Mouse (Mus musculus): Measurements from ENCODE around the gene P3h1. TPM values are rescaled to one million over a fixed set of nuclear protein-coding genes. Genes with fewer than 3 reads are reported as not detected.

Gene P3h1
- polyA plus RNA-seq, 1 experiment from 2014 or later: 22.4 TPM

DNA sequence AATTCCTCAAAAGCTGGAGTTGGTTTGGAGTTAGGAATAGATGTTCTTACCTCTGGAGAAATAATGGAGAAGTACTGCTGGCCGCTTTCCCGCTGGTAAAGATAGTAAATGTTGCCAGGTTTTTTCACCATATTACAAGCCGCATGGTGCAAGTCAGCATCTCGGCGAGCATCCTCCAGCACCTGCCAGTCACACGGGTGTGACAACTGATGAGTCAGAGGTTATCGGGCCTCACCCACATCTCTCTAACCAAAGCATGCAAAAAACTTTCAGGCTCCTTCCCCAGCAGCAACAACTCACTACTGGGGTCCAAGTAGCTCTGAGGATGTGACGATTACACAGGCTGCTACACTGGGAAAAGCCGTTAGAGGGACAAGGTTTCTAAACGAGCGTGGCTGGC, 6.0 kb upstream of the P3h1 start:
- H3K4me3 ChIP-seq (ENCODE audit: low read length): no peak overlapping the region
- H3K27ac ChIP-seq (ENCODE audit: low read length): no peak overlapping the region
- H3K36me3 ChIP-seq (ENCODE audit: control insufficient read depth, insufficient read depth, low read length): peaks cover 17% of the 10 kb centered on the region
- WGBS: 92% methylated on average over 11 of the region's 11 CpGs
- H3K9ac ChIP-seq (ENCODE audit: low read depth, low read length): no peak overlapping the region
- H3K4me2 ChIP-seq (ENCODE audit: low read depth, low read length): no peak overlapping the region
- ATAC-seq: no peak
- H3K4me1 ChIP-seq (ENCODE audit: control insufficient read depth, insufficient read depth, low read length): peaks cover 5% of the 10 kb centered on the region; the same call in 1 of the 2 replicates
- no peaks in the 10 kb centered on the region for H3K27me3 ChIP-seq (replicated peaks; ENCODE audit: control insufficient read depth, insufficient read depth, low read length)
- H3K9me3 ChIP-seq (ENCODE audit: control insufficient read depth, low read length): no peaks in the 10 kb centered on the region

DNA sequence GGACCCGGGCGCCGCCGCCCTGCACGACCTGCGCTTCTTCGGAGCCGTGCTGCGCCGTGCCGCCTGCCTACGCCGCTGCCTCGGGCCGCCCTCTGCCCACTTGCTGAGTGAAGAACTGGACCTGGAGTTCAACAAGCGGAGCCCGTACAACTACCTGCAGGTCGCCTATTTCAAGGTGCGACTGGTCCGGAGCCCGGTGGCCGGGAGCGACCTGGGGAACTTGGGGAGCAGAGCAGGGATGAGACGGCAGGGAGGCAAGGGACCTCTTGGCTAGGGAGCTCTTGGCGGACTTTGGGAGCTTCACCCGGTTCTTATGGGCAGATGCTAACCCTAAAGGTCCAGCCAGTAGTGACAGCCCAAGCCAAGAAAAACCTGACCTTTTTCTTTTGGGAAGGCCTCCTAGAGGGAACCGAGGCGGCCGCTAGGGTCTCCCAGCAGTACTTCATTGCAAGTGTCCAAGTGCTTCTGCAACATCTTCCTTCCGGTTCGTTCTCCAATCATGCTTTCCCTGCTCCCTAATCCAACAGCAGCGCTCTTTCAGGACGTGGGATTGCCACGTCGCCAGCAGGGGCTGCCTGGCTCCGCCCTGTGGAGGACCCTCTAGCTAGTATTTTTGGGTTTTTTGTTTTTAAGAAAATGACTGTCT, 664 bp downstream of the P3h1 start:
- H3K36me3 ChIP-seq (ENCODE audit: control insufficient read depth, insufficient read depth, low read length): no peaks in the 10 kb centered on the region
- peak overlapping the region; percentile 57 for H3K27ac ChIP-seq (ENCODE audit: low read length)
- peak overlapping the region; percentile 82 for H3K9ac ChIP-seq (ENCODE audit: low read depth, low read length)
- peaks cover 13% of the 10 kb centered on the region for H3K4me1 ChIP-seq (ENCODE audit: control insufficient read depth, insufficient read depth, low read length)
- peak overlapping the region; percentile 92 for H3K4me2 ChIP-seq (ENCODE audit: low read depth, low read length)
- ATAC-seq: peak; percentile 57
- no peaks in the 10 kb centered on the region for H3K9me3 ChIP-seq (ENCODE audit: control insufficient read depth, low read length)
- under 1% methylated on average over 36 of the region's 36 CpGs for WGBS
- no peaks in the 10 kb centered on the region for H3K27me3 ChIP-seq (replicated peaks; ENCODE audit: control insufficient read depth, insufficient read depth, low read length)
- H3K4me3 ChIP-seq (ENCODE audit: low read length): peak overlapping the region; percentile 92

DNA sequence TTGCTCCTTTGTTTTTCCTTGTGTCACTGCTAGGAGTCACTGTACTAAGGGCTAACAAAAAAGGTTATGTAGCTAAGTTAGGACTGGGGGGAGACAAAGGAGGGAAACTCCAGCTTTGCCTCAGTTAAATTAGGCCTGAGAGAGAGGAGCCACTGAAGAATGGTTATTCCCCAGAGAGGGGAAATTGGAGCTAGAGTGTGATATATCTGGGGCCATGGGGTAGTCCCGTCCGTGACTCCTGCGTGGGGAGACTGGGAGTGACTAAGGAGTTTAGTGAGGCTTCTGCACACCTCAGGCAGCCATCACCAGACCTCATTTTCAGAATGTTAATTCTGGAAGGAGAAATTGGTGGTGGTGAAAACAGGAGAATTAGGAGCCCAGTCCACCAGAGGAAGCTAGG, 1.6 kb downstream of the P3h1 start:
- peak overlapping the region; percentile 92 for H3K4me2 ChIP-seq (ENCODE audit: low read depth, low read length)
- H3K9me3 ChIP-seq (ENCODE audit: control insufficient read depth, low read length): no peaks in the 10 kb centered on the region
- H3K4me3 ChIP-seq (ENCODE audit: low read length): peak overlapping the region; percentile 92
- H3K36me3 ChIP-seq (ENCODE audit: control insufficient read depth, insufficient read depth, low read length): no peaks in the 10 kb centered on the region
- peaks cover 14% of the 10 kb centered on the region for H3K4me1 ChIP-seq (ENCODE audit: control insufficient read depth, insufficient read depth, low read length)
- no peaks in the 10 kb centered on the region for H3K27me3 ChIP-seq (replicated peaks; ENCODE audit: control insufficient read depth, insufficient read depth, low read length)
- WGBS: 78% methylated on average over 3 of the region's 3 CpGs
- H3K27ac ChIP-seq (ENCODE audit: low read length): no peak overlapping the region
- ATAC-seq: no peak
- peak overlapping the region; percentile 82 for H3K9ac ChIP-seq (ENCODE audit: low read depth, low read length)

DNA sequence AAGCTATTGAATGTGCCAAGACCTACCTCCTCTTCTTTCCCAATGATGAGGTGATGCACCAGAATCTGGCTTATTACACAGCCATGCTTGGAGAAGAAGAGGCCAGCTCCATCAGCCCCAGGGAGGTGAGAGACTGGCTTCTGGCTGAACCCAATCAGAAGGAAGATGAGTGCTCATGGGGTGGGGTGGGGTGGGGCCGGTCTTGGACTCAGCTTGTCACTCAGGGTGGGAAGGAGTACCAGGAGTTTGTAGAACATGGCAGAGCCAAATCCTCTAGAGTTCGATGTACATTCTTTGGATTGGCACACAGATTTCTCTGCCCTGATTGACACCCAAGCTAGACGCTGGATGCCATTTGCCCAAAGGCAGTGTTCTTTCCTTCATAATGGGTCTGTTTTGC, 5.9 kb downstream of the P3h1 start:
- H3K36me3 ChIP-seq (ENCODE audit: control insufficient read depth, insufficient read depth, low read length): 0 out of 2 replicates have a peak, but pooled peaks cover 2% of the 10 kb centered on the region

DNA sequence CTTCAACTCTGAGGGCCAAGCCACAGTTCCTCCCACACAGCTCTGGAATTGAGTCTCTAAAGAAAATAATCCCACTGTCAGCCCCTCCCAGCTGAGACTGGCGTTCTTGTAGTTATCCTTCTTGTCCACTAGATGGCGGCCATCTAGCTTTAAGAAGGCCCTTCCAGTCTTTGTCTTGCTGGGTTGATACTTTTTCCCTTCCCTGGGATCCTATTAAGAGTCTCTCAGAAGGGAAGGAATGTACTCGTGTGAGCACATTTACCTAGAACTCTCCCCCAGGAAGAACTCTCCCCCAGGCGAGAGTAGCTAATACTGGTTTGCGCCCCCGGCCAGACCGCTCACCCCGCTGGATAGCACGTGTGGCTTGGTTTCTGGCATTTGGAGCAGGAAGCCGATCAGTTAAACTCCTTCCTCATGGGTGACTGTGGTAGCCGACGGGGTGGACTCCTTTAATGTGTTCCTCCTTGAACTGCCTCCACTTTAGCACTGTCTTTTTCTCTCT, 6.5 kb downstream of the P3h1 start:
- Histone ChIP-seq H3K4me1 (ENCODE audit: control insufficient read depth, insufficient read depth, low read length) (peaks cover 4% of the 10 kb centered on the region), H3K4me2 (ENCODE audit: low read depth, low read length) (no peak overlapping the region), H3K9ac (ENCODE audit: low read depth, low read length) (peak overlapping the region; percentile 38; the same call in 1 of the 2 replicates), H3K4me3 (ENCODE audit: low read length) (no peak overlapping the region), H3K27ac (ENCODE audit: low read length) (no peak overlapping the region), H3K9me3 (ENCODE audit: control insufficient read depth, low read length) (no peaks in the 10 kb centered on the region), H3K27me3 (replicated peaks; ENCODE audit: control insufficient read depth, insufficient read depth, low read length) (no peaks in the 10 kb centered on the region), H3K36me3 (ENCODE audit: control insufficient read depth, insufficient read depth, low read length) (0 out of 2 replicates have a peak, but pooled peaks cover 2% of the 10 kb centered on the region)
- ATAC-seq: peak; percentile 72
- WGBS: 42% methylated on average over 12 of the region's 12 CpGs

More for the DNA sequence above, 5.9 kb downstream of the P3h1 start:
- ATAC-seq: no peak
- Histone ChIP-seq H3K4me1 (ENCODE audit: control insufficient read depth, insufficient read depth, low read length) (peaks cover 7% of the 10 kb centered on the region), H3K4me3 (ENCODE audit: low read length) (no peak overlapping the region), H3K27me3 (replicated peaks; ENCODE audit: control insufficient read depth, insufficient read depth, low read length) (no peaks in the 10 kb centered on the region), H3K27ac (ENCODE audit: low read length) (no peak overlapping the region), H3K4me2 (ENCODE audit: low read depth, low read length) (no peak overlapping the region), H3K9ac (ENCODE audit: low read depth, low read length) (no peak overlapping the region), H3K9me3 (ENCODE audit: control insufficient read depth, low read length) (no peaks in the 10 kb centered on the region)
- 83% methylated on average over 3 of the region's 3 CpGs for WGBS

DNA sequence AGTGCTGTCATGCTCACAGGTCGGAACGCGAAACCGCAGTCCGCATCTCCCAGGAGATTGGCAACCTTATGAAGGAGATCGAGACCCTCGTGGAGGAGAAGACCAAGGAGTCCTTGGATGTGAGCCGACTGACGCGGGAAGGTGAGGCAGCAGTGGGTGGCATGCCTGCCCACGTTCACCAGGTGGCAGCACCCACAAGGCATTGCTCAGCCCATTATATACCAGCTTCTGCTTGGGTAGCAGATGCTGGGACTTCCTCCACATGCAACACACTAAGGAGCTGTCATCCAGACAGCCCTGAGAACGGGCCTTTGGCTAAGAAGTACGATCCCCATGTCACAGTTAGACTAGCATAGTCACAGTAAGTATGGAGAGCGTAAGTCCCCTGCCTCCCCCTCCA, 8.9 kb downstream of the P3h1 start:
- Histone ChIP-seq H3K4me1 (ENCODE audit: control insufficient read depth, insufficient read depth, low read length) (0 out of 2 replicates have a peak, but pooled peaks cover 2% of the 10 kb centered on the region), H3K27me3 (replicated peaks; ENCODE audit: control insufficient read depth, insufficient read depth, low read length) (no peaks in the 10 kb centered on the region), H3K27ac (ENCODE audit: low read length) (no peak overlapping the region), H3K9ac (ENCODE audit: low read depth, low read length) (no peak overlapping the region), H3K4me2 (ENCODE audit: low read depth, low read length) (no peak overlapping the region), H3K36me3 (ENCODE audit: control insufficient read depth, insufficient read depth, low read length) (0 out of 2 replicates have a peak, but pooled peaks cover 2% of the 10 kb centered on the region), H3K4me3 (ENCODE audit: low read length) (no peak overlapping the region), H3K9me3 (ENCODE audit: control insufficient read depth, low read length) (no peaks in the 10 kb centered on the region)
- 91% methylated on average over 14 of the region's 14 CpGs for WGBS
- ATAC-seq: no peak

DNA sequence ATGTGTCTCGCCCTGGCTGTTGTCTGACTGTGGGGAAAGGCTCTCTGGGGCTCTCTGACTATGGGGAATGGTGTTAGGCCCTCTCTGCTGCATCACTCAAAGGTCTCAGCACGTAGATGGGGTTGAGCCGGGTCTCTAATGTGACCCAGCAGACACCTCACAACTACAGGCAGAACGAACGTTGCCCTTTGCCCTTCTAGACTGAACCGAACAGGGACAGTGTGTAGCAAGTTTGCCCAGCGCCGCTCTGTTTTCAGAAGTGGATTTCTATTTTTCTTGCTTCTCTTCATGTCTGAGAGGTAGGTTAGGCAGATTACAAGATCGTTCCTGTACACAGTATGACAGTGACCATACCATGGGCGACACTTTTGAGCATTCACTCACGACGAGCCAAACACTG, 9.9 kb downstream of the P3h1 start:
- no peak overlapping the region for H3K4me2 ChIP-seq (ENCODE audit: low read depth, low read length)
- 0 out of 2 replicates have a peak, but pooled peaks cover 2% of the 10 kb centered on the region for H3K4me1 ChIP-seq (ENCODE audit: control insufficient read depth, insufficient read depth, low read length)
- no peaks in the 10 kb centered on the region for H3K27me3 ChIP-seq (replicated peaks; ENCODE audit: control insufficient read depth, insufficient read depth, low read length)
- H3K36me3 ChIP-seq (ENCODE audit: control insufficient read depth, insufficient read depth, low read length): 0 out of 2 replicates have a peak, but pooled peaks cover 2% of the 10 kb centered on the region
- no peak overlapping the region for H3K9ac ChIP-seq (ENCODE audit: low read depth, low read length)
- H3K4me3 ChIP-seq (ENCODE audit: low read length): no peak overlapping the region
- ATAC-seq: no peak
- no peaks in the 10 kb centered on the region for H3K9me3 ChIP-seq (ENCODE audit: control insufficient read depth, low read length)
- WGBS: 86% methylated on average over 12 of the region's 12 CpGs
- H3K27ac ChIP-seq (ENCODE audit: low read length): no peak overlapping the region

DNA sequence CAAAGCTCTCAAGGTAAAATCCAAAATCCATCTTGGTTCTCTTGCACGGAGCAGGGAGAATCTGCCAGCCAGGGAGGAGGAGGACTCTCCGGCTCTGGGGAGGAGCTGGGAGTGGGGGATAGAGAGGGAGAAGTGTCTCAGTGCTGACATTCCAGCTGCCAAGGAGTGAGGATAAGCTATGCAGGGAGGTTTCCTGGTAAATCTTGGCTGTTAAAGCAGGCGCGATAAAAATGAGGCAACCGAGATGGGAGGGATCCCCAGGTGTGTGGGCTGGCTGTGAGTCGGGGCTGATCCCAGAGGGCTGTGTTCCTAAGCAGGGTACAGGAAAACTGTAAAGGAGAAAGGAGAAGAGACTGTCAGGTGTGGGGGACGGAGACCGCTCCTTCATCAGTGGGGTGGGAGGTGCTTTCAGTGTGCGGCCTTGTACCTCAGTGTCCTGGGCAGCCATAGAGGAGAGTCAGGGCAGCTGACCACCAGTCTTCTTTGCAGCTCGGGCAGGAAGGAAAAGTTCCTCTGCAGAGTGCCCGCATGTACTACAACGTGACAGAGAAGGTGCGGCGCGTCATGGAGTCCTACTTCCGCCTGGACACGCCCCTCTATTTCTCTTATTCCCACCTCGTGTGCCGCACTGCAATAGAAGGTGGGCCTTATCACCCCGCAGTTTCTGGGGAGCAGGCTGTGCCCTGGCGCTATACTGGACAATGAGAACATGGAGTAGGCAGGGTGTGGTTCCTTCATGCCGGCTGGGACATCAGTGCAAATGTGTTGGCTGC, 11.9 kb downstream of the P3h1 start:
- Histone ChIP-seq H3K27ac (ENCODE audit: low read length) (no peak overlapping the region), H3K9me3 (ENCODE audit: control insufficient read depth, low read length) (no peaks in the 10 kb centered on the region), H3K36me3 (ENCODE audit: control insufficient read depth, insufficient read depth, low read length) (0 out of 2 replicates have a peak, but pooled peaks cover 2% of the 10 kb centered on the region), H3K4me1 (ENCODE audit: control insufficient read depth, insufficient read depth, low read length) (no peaks in the 10 kb centered on the region), H3K4me3 (ENCODE audit: low read length) (no peak overlapping the region), H3K9ac (ENCODE audit: low read depth, low read length) (no peak overlapping the region), H3K27me3 (replicated peaks; ENCODE audit: control insufficient read depth, insufficient read depth, low read length) (no peaks in the 10 kb centered on the region), H3K4me2 (ENCODE audit: low read depth, low read length) (no peak overlapping the region)
- no peak; the same call in 1 of the 2 replicates for ATAC-seq
- 76% methylated on average over 22 of the region's 22 CpGs for WGBS

DNA sequence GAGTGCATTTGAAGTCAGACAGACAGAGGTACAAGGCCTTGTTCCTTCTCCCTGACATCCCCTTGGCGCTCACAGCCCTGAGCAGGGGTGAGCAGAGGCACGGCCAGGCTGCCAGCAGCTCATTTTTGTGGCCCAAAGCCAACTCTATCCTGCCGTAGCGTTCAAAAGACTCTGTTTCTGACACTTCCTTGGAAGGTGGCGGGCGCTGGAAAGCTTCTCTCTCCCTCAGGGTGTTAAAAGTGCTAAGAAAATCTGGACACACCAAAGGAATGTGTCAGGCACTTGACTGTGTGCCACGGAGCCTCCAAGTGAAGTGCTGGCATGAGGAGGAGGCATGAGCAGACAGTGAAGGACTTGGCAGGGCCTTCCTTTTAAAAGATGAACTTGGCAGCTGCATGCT, 12.8 kb downstream of the P3h1 start:
- Histone ChIP-seq H3K4me2 (ENCODE audit: low read depth, low read length) (no peak overlapping the region), H3K4me1 (ENCODE audit: control insufficient read depth, insufficient read depth, low read length) (no peaks in the 10 kb centered on the region), H3K9ac (ENCODE audit: low read depth, low read length) (no peak overlapping the region), H3K4me3 (ENCODE audit: low read length) (no peak overlapping the region), H3K27ac (ENCODE audit: low read length) (0 out of 2 replicates have a peak overlapping the region, but pooled peaks have one; percentile 28), H3K9me3 (ENCODE audit: control insufficient read depth, low read length) (no peaks in the 10 kb centered on the region), H3K27me3 (replicated peaks; ENCODE audit: control insufficient read depth, insufficient read depth, low read length) (no peaks in the 10 kb centered on the region), H3K36me3 (ENCODE audit: control insufficient read depth, insufficient read depth, low read length) (0 out of 2 replicates have a peak, but pooled peaks cover 2% of the 10 kb centered on the region)
- ATAC-seq: no peak
- 72% methylated on average over 7 of the region's 7 CpGs for WGBS
